Mouse (Mus musculus): Measurements from ENCODE around the gene Ggt5.
A peak's percentile ranks its signal among the peaks of the same experiment; 100 is the strongest.
"Not testable (repeated sequence)": the region's sequence is repeated elsewhere in the genome, so short reads cannot be mapped to it uniquely, and the experiment has no call there.

Gene Ggt5

GRCm38 (mm10) chr10:75589129-75589528 lies at the start of gene Ggt5:
TSS of gene Ggt5 (plus strand) at chr10:75589340.
- DNase-seq (ENCODE audit: low spot score in 2 of 2), result no peak

- DNase-seq (ENCODE audit: low spot score in 2 of 2), result no peak
Measured at GRCm38 (mm10) chr10:75547901-75548300, 41.2 kb upstream of the Ggt5 start.

- DNase-seq (ENCODE audit: low spot score in 2 of 2), result no peak
Measured at GRCm38 (mm10) chr10:75548486-75548885, 40.7 kb upstream of the Ggt5 start.

GRCm38 (mm10) chr10:75549886-75550285 lies 39.3 kb upstream of the Ggt5 start:
- DNase-seq (ENCODE audit: low spot score in 2 of 2), result no peak

- DNase-seq (ENCODE audit: low spot score in 2 of 2), result no peak
Measured at GRCm38 (mm10) chr10:75551175-75551574, 38.0 kb upstream of the Ggt5 start.

GRCm38 (mm10) chr10:75552106-75552505 lies 37.0 kb upstream of the Ggt5 start:
- no peak for DNase-seq (ENCODE audit: low spot score in 2 of 2)

- no peak for DNase-seq (ENCODE audit: low spot score in 2 of 2)
Measured at GRCm38 (mm10) chr10:75552701-75553450, 36.3 kb upstream of the Ggt5 start.

GRCm38 (mm10) chr10:75554090-75554489 lies 35.0 kb upstream of the Ggt5 start:
- no peak for DNase-seq (ENCODE audit: low spot score in 2 of 2)

GRCm38 (mm10) chr10:75555557-75555956 lies 33.6 kb upstream of the Ggt5 start:
- DNase-seq (ENCODE audit: low spot score in 2 of 2), result no peak

GRCm38 (mm10) chr10:75556026-75556425 lies 33.1 kb upstream of the Ggt5 start:
- DNase-seq (ENCODE audit: low spot score in 2 of 2), result peak; percentile 28 to 55

GRCm38 (mm10) chr10:75558515-75558914 lies 30.6 kb upstream of the Ggt5 start:
- no peak for DNase-seq (ENCODE audit: low spot score in 2 of 2)

GRCm38 (mm10) chr10:75559041-75559675 lies 30.0 kb upstream of the Ggt5 start:
- DNase-seq (ENCODE audit: low spot score in 2 of 2), result no peak

- peak in 1 of 2 experiments; percentile 26 for DNase-seq (ENCODE audit: low spot score in 2 of 2)
Measured at GRCm38 (mm10) chr10:75559676-75560548, 29.2 kb upstream of the Ggt5 start, which contains the start of gene Lrrc75b. TSS of gene Lrrc75b (minus strand) at chr10:75560330.

GRCm38 (mm10) chr10:75560549-75560899 lies 28.6 kb upstream of the Ggt5 start:
- no peak for DNase-seq (ENCODE audit: low spot score in 2 of 2)

GRCm38 (mm10) chr10:75561071-75561654 lies 28.0 kb upstream of the Ggt5 start, which contains the start of gene Ggt1:
TSS of gene Ggt1 (plus strand) at chr10:75561604.
- DNase-seq (ENCODE audit: low spot score in 2 of 2), result no peak

- no peak for DNase-seq (ENCODE audit: low spot score in 2 of 2)
Measured at GRCm38 (mm10) chr10:75562596-75562995, 26.5 kb upstream of the Ggt5 start.

GRCm38 (mm10) chr10:75564687-75565265 lies 24.4 kb upstream of the Ggt5 start:
- DNase-seq (ENCODE audit: low spot score in 2 of 2), result no peak

- DNase-seq (ENCODE audit: low spot score in 2 of 2), result no peak
Measured at GRCm38 (mm10) chr10:75565436-75565835, 23.7 kb upstream of the Ggt5 start.

- DNase-seq (ENCODE audit: low spot score in 2 of 2), result no peak
Measured at GRCm38 (mm10) chr10:75565906-75566305, 23.2 kb upstream of the Ggt5 start.

GRCm38 (mm10) chr10:75566321-75566720 lies 22.8 kb upstream of the Ggt5 start:
- no peak for DNase-seq (ENCODE audit: low spot score in 2 of 2)

GRCm38 (mm10) chr10:75566765-75567164 lies 22.4 kb upstream of the Ggt5 start:
- DNase-seq (ENCODE audit: low spot score in 2 of 2), result not testable (repeated sequence)

Measured in frontal cortex, postnatal 25 days (tissue).